Mouse (Mus musculus): ENCODE measurements around the gene Ephb2. TPM values are rescaled to one million over a fixed set of nuclear protein-coding genes. Genes with fewer than 3 reads are reported as not detected.

Ephb2 gene
- polyA plus RNA-seq, 1 experiment = 16.8 TPM

DNA sequence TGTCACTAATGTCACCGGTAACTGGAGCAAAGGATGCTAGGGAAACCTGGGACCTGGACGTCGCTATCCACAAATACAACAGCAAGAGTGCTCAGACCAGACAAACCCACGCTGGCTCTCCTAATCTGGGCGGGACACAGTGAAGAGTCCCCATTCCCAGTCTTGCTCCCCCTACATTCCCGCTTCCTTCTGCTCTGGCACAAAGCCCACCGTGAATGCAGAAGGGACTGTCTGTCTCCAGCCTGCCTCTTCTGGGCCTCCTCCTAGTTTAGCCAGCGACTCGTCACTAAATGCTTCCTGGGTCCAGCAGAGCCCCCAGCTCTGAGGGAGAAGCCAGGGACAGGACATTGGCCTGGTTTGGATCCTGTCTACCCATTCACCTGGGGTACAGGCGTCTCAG lies 29.5 kb downstream of the Ephb2 start:
- H3K4me3 ChIP-seq (ENCODE audit: insufficient read depth, poor library complexity, severe bottlenecking) = no peak overlapping the region
- peaks cover 6% of the 10 kb centered on the region for H3K79me3 ChIP-seq (ENCODE audit: low read depth)
- H3K79me2 ChIP-seq (ENCODE audit: control insufficient read depth, insufficient read depth) = peaks cover 50% of the 10 kb centered on the region
- H3K27me3 ChIP-seq (ENCODE audit: control insufficient read depth, insufficient read depth, insufficient read length) = no peaks in the 10 kb centered on the region
- no peak for TF ChIP-seq MAX (IDR thresholded peaks at IDR 0.05)
- no peak overlapping the region for H3ac ChIP-seq (ENCODE audit: control insufficient read depth, insufficient read length, low read depth)
- H3K36me3 ChIP-seq (ENCODE audit: control insufficient read depth, insufficient read depth) = no peaks in the 10 kb centered on the region

DNA sequence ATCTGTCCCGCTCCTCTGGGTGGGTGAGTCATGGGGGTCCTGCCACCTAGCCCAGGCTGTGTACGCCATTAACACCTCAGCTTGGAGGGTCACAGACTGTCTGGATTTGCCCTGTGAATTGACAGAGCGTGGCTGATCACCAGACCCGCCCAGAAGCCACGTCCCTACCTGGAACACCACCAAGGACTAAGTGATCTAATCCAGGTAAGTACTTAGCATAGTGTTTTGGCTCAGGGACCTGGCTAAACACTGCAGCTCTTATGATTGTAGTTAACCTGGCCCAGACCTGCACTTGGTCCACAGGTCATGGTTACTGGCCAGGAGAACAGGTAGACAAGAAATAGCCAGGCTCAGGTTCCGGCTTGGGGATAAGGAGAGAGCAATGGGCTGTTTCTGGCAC lies 31.4 kb downstream of the Ephb2 start:
- Histone ChIP-seq H3ac (ENCODE audit: control insufficient read depth, insufficient read length, low read depth) (no peak overlapping the region), H3K79me2 (ENCODE audit: control insufficient read depth, insufficient read depth) (peaks cover 50% of the 10 kb centered on the region), H3K79me3 (ENCODE audit: low read depth) (peaks cover 6% of the 10 kb centered on the region), H3K36me3 (ENCODE audit: control insufficient read depth, insufficient read depth) (no peaks in the 10 kb centered on the region), H3K4me3 (ENCODE audit: insufficient read depth, poor library complexity, severe bottlenecking) (no peak overlapping the region), H3K27me3 (ENCODE audit: control insufficient read depth, insufficient read depth, insufficient read length) (no peaks in the 10 kb centered on the region)
- TF ChIP-seq CTCF (IDR thresholded peaks at IDR 0.05; ENCODE audit: control insufficient read depth, insufficient read depth, insufficient read length) (no peak), USF1 (IDR thresholded peaks at IDR 0.05; ENCODE audit: low read depth) (no peak)

DNA sequence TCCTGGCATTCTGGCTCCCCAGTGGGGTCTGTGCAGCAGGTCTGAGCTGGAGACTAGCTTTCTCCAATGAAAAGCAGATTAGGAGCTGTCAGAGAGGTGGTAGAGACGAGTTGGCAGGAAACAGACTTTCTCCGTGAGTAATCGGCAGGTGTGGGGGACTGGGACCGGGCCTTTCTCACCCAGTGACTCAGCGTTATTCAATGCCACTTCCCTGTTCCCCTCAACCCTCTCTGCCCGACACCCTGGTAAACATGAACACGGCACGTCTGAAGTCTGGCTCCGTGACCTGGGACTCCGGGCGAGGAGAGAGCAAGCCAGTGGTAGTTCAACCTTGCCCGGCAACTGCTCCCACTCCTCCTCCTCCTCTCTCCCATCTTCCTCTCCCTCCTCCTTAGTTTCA lies 33.3 kb downstream of the Ephb2 start:
- Histone ChIP-seq H3K4me3 (ENCODE audit: insufficient read depth, poor library complexity, severe bottlenecking) (no peak overlapping the region), H3K27me3 (ENCODE audit: control insufficient read depth, insufficient read depth, insufficient read length) (no peaks in the 10 kb centered on the region), H3K36me3 (ENCODE audit: control insufficient read depth, insufficient read depth) (no peaks in the 10 kb centered on the region), H3K79me3 (ENCODE audit: low read depth) (peaks cover 4% of the 10 kb centered on the region), H3K79me2 (ENCODE audit: control insufficient read depth, insufficient read depth) (peaks cover 44% of the 10 kb centered on the region), H3ac (ENCODE audit: control insufficient read depth, insufficient read length, low read depth) (no peak overlapping the region)
- TF ChIP-seq MYOD1 (IDR thresholded peaks at IDR 0.05; ENCODE audit: control insufficient read depth, insufficient read length, low read depth) (peak; percentile 65), MYOG (IDR thresholded peaks at IDR 0.05; ENCODE audit: control insufficient read depth, extremely low read depth, insufficient read length) (no peak)

DNA sequence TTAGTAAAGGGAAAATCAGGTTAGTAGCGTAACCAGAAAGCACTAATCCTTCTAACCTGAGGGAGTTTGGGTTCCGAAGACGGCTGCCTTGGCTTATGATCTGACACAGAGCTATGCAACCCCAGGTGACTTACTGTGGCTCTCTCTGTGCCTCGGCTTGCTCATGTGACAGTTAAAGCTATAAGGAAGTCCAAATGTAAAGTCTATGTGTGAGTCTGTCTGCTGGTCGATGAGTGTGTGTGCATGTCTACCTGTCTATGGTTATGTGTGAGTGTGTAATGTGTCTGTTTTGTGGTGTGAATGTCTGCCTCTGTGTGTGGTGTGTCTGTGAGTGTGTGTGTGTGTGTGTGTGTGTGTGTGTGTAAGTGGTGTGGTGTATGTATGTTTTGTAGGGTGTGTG lies 33.8 kb downstream of the Ephb2 start:
- no peak overlapping the region for H3K4me3 ChIP-seq (ENCODE audit: insufficient read depth, poor library complexity, severe bottlenecking)
- no peak overlapping the region for H3ac ChIP-seq (ENCODE audit: control insufficient read depth, insufficient read length, low read depth)
- no peaks in the 10 kb centered on the region for H3K27me3 ChIP-seq (ENCODE audit: control insufficient read depth, insufficient read depth, insufficient read length)
- H3K79me3 ChIP-seq (ENCODE audit: low read depth) = peaks cover 2% of the 10 kb centered on the region
- TF ChIP-seq CEBPB (IDR thresholded peaks at IDR 0.05; ENCODE audit: low read depth) (no peak), MAX (IDR thresholded peaks at IDR 0.05) (no peak), MYOG (IDR thresholded peaks at IDR 0.05; ENCODE audit: control insufficient read depth, extremely low read depth, insufficient read length) (no peak), MYOD1 (IDR thresholded peaks at IDR 0.05; ENCODE audit: control insufficient read depth, insufficient read length, low read depth) (no peak), FOSL1 (IDR thresholded peaks at IDR 0.05; ENCODE audit: insufficient read depth, low read length, poor library complexity, severe bottlenecking) (no peak), USF1 (IDR thresholded peaks at IDR 0.05; ENCODE audit: low read depth) (no peak), CTCF (IDR thresholded peaks at IDR 0.05; ENCODE audit: control insufficient read depth, insufficient read depth, insufficient read length) (no peak)
- H3K79me2 ChIP-seq (ENCODE audit: control insufficient read depth, insufficient read depth) = peaks cover 39% of the 10 kb centered on the region
- no peaks in the 10 kb centered on the region for H3K36me3 ChIP-seq (ENCODE audit: control insufficient read depth, insufficient read depth)

DNA sequence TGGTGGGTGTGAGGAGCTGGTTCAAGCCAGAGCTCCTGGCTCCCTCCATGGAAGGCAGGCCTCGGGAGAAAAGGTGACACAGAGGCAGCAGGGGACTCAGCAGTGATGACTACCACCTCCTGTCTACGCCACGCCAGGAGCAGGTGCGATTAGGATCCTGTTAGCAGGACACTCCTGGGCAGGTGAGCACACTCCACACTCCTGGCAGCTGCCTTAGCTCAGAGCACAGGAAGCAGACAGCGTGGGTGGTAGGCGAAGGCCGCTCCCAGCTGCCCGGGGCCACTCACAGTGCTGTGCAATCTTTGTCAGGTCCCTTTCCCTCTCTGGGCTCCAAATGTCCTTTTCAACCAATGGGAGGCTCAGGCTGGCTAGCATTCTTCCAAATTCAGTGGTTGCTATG lies 34.3 kb downstream of the Ephb2 start:
- H3ac ChIP-seq (ENCODE audit: control insufficient read depth, insufficient read length, low read depth) = no peak overlapping the region
- H3K79me3 ChIP-seq (ENCODE audit: low read depth) = no peaks in the 10 kb centered on the region
- H3K36me3 ChIP-seq (ENCODE audit: control insufficient read depth, insufficient read depth) = no peaks in the 10 kb centered on the region
- H3K4me3 ChIP-seq (ENCODE audit: insufficient read depth, poor library complexity, severe bottlenecking) = no peak overlapping the region
- TF ChIP-seq FOSL1 (IDR thresholded peaks at IDR 0.05; ENCODE audit: insufficient read depth, low read length, poor library complexity, severe bottlenecking) (no peak), MYOD1 (IDR thresholded peaks at IDR 0.05; ENCODE audit: control insufficient read depth, insufficient read length, low read depth) (peak; percentile 5)
- H3K79me2 ChIP-seq (ENCODE audit: control insufficient read depth, insufficient read depth) = peaks cover 34% of the 10 kb centered on the region
- no peaks in the 10 kb centered on the region for H3K27me3 ChIP-seq (ENCODE audit: control insufficient read depth, insufficient read depth, insufficient read length)

GRCm38 (mm10) chr4:136800366-136800765 lies 35.4 kb downstream of the Ephb2 start:
- Histone ChIP-seq H3K36me3 (ENCODE audit: control insufficient read depth, insufficient read depth) (no peaks in the 10 kb centered on the region), H3K27me3 (ENCODE audit: control insufficient read depth, insufficient read depth, insufficient read length) (no peaks in the 10 kb centered on the region), H3ac (ENCODE audit: control insufficient read depth, insufficient read length, low read depth) (no peak overlapping the region), H3K4me3 (ENCODE audit: insufficient read depth, poor library complexity, severe bottlenecking) (no peak overlapping the region), H3K79me3 (ENCODE audit: low read depth) (no peaks in the 10 kb centered on the region), H3K79me2 (ENCODE audit: control insufficient read depth, insufficient read depth) (peaks cover 23% of the 10 kb centered on the region)
- TF ChIP-seq CTCF (IDR thresholded peaks at IDR 0.05; ENCODE audit: control insufficient read depth, insufficient read depth, insufficient read length) (no peak), FOSL1 (IDR thresholded peaks at IDR 0.05; ENCODE audit: insufficient read depth, low read length, poor library complexity, severe bottlenecking) (no peak), MYOD1 (IDR thresholded peaks at IDR 0.05; ENCODE audit: control insufficient read depth, insufficient read length, low read depth) (no peak), MYOG (IDR thresholded peaks at IDR 0.05; ENCODE audit: control insufficient read depth, extremely low read depth, insufficient read length) (no peak), MAX (IDR thresholded peaks at IDR 0.05) (no peak), USF1 (IDR thresholded peaks at IDR 0.05; ENCODE audit: low read depth) (no peak), CEBPB (IDR thresholded peaks at IDR 0.05; ENCODE audit: low read depth) (no peak)

Data from C2C12 (cell line).